Mouse (Mus musculus) kidney, adult 2 months (tissue): ENCODE results near the gene Gm3159.
"Not testable (repeated sequence)": the region's sequence is repeated elsewhere in the genome, so short reads cannot be mapped to it uniquely, and the experiment has no call there.

ENCODE experiments used
- CTCF ChIP-seq: fragments of 200-500 bp; conservative IDR thresholded peaks from 2 replicates; pipeline ENCODE4 v1.5.1; 2011; ENCODE audit warnings: low read depth, mild to moderate bottlenecking, control low read depth, low read length, moderate library complexity, mixed read lengths; ENCODE audit not compliant: insufficient read depth, insufficient read length
- POLR2A ChIP-seq: fragments of 200-500 bp; IDR thresholded peaks from one replicate; pipeline ENCODE4 v1.6.1; 2011; ENCODE audit warnings: low read depth, low read length, control low read depth

DNA sequence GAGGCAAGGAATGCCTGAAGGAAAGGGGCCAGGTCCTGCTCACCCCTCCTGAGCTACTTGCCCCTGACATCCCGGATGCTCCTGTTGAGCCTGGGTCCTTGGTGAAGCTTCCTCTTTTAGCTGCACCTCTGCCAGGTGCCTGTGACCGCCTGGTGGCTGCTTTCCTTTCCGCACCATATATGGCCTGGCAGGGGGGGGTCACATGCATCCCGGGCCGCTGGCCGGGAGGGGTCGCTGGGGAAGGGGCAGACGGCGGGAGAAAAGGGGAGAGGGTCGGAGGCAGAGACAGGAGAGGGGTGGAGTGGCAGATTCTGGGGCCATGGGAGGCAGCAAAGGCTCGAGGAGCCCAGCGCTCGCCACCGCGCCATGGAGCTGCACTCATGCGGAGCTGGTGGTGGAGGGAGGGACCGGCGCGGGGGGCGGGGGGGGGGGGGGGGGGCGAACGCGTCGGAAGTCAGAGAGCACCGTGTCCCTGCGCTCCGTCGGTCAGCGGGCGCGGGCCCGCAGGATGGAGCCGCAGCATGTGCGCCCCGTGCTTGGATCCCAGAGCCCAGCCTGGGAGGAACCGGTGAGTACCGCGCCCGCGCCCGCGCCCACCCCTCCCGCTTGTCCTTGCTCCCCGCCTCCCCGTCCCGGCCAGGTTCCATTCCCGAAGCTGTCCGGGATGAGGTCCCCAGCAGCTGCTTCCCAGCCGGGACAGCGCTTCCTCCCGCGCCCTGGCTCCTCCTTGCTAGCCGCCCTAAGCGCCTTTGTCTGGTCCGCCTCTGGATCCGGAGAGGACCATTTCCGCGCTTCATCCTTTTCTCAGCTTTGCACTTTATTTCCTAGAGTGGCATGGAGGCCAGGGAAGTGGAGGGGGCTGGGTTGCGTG, 17.9 kb downstream of the Gm3159 start, which contains the start of gene Gm3164:
- TF ChIP-seq CTCF, POLR2A: not testable (repeated sequence)
